Mouse (Mus musculus) lung, postnatal 0 days (tissue): ENCODE measurements around the gene Vps13a. TPM values are rescaled to one million over a fixed set of nuclear protein-coding genes. Genes with fewer than 3 reads are reported as not detected.

Experiments used
- ATAC-seq: fragments of 200-750 bp; cut with Nextera tagmentation; 2 replicates; pipeline ENCODE4 v1.8.0; 2017; ENCODE audit warnings: moderate library complexity
- DNase-seq: peaks from one replicate; pipeline ENCODE4 v3.0.0-alpha.2; 2016; ENCODE audit warnings: low spot score
- H3K27ac ChIP-seq: fragments of 300-500 bp; sonication (generic); 2 replicates; pipeline ENCODE4 v1.5.1; 2014; ENCODE audit warnings: antibody characterized with exemption, mild to moderate bottlenecking, low read length, mixed read lengths
- H3K27me3 ChIP-seq: fragments of 300-500 bp; sonication (generic); replicated peaks from 2 replicates; pipeline ENCODE4 v1.6.1; 2014; ENCODE audit warnings: low read length, mixed read lengths; ENCODE audit not compliant: insufficient read depth
- H3K36me3 ChIP-seq: fragments of 300-500 bp; sonication (generic); 2 replicates; pipeline ENCODE4 v1.6.1; 2014; ENCODE audit warnings: low read length, mixed read lengths; ENCODE audit not compliant: insufficient read depth
- H3K4me1 ChIP-seq: fragments of 300-500 bp; sonication (generic); 2 replicates; pipeline ENCODE4 v1.6.1; 2014; ENCODE audit warnings: antibody characterized with exemption, low read depth, low read length, mixed read lengths; ENCODE audit not compliant: insufficient read depth
- H3K4me2 ChIP-seq: fragments of 300-500 bp; sonication (generic); replicated peaks from 2 replicates; pipeline ENCODE4 v1.6.1; 2014; ENCODE audit warnings: low read depth, mild to moderate bottlenecking, low read length, moderate library complexity, mixed read lengths
- H3K4me3 ChIP-seq: fragments of 300-500 bp; sonication (generic); 2 replicates; pipeline ENCODE4 v1.5.1; 2014; ENCODE audit warnings: low read depth, low read length
- H3K9ac ChIP-seq: fragments of 300-500 bp; sonication (generic); replicated peaks from 2 replicates; pipeline ENCODE4 v1.6.1; 2014; ENCODE audit warnings: low read depth, mild to moderate bottlenecking
- H3K9me3 ChIP-seq: fragments of 300-500 bp; sonication (generic); 2 replicates; pipeline ENCODE4 v1.6.1; 2016; ENCODE audit warnings: low read length, mixed read lengths
- CTCF ChIP-seq: IDR thresholded peaks from 2 replicates; pipeline ENCODE4 v1.5.1; 2016; ENCODE audit warnings: antibody characterized with exemption, mild to moderate bottlenecking
- EP300 ChIP-seq: IDR thresholded peaks from 2 replicates; pipeline ENCODE4 v1.6.1; 2016; ENCODE audit warnings: antibody characterized with exemption, mild to moderate bottlenecking, control low read depth
- WGBS: fragments of 180-500 bp; shearing (Covaris S2); extraction: QIAGEN DNeasy Blood & Tissue Kit; methylation state at CpG from one replicate; pipeline ENCODE4 v1.1.7; 2014; 5-methylcytosine and 5-hydroxymethylcytosine counted together
- polyA plus RNA-seq: library from polyadenylated mRNA; unstranded; fragments of >200 nt; fragmentation: Nextera tagmentation; extraction: Ambion mirVana; gene quantifications from 2 replicates; pipeline ENCODE4 v1.2.1, GENCODE M21; 2015

Gene Vps13a
- polyA plus RNA-seq = 8.2 and 10.6 TPM in 2 replicates

GRCm38 (mm10) chr19:16780790-16781384 lies at the start of gene Vps13a:
Gene Vps13a (minus strand): TSS chr19:16780933.
- WGBS = under 1% methylated on average over 65 of the region's 67 CpGs
- H3K27ac ChIP-seq = peak within 1 kb of the TSS; percentile 47; the same call in 1 of the 2 replicates

GRCm38 (mm10) chr19:16827657-16828056 lies 46.9 kb upstream of the Vps13a start:
- WGBS = 62% methylated on average over 5 of the region's 5 CpGs
- Histone ChIP-seq H3K4me1 (no peaks in the 10 kb centered on the region), H3K27me3 (no peaks in the 10 kb centered on the region), H3K4me2 (no peak overlapping the region), H3K27ac (no peak overlapping the region), H3K4me3 (no peak overlapping the region), H3K9ac (no peak overlapping the region), H3K9me3 (no peaks in the 10 kb centered on the region), H3K36me3 (no peaks in the 10 kb centered on the region)
- TF ChIP-seq EP300 (no peak), CTCF (no peak)
- ATAC-seq (no peak), DNase-seq (no peak)

More at GRCm38 (mm10) chr19:16780790-16781384, at the start of gene Vps13a:
- Histone ChIP-seq H3K9ac (peak within 1 kb of the TSS; percentile 48), H3K4me1 (peaks cover 4% of the 10 kb centered on the region; the same call in 1 of the 2 replicates), H3K9me3 (no peaks in the 10 kb centered on the region), H3K4me2 (peak within 1 kb of the TSS; percentile 95), H3K36me3 (no peaks in the 10 kb centered on the region), H3K27me3 (no peaks in the 10 kb centered on the region), H3K4me3 (peak within 1 kb of the TSS; percentile 69)
- peak; percentile 99 for ATAC-seq
- peak; percentile 99 for DNase-seq
- no peak for TF ChIP-seq EP300
- no peak for TF ChIP-seq CTCF

- TF ChIP-seq CTCF (no peak), EP300 (no peak)
- no peak for ATAC-seq
- Histone ChIP-seq H3K4me3 (no peak overlapping the region), H3K4me2 (no peak overlapping the region), H3K9ac (no peak overlapping the region), H3K27ac (no peak overlapping the region), H3K27me3 (no peaks in the 10 kb centered on the region), H3K36me3 (no peaks in the 10 kb centered on the region), H3K9me3 (no peaks in the 10 kb centered on the region), H3K4me1 (no peaks in the 10 kb centered on the region)
- no peak for DNase-seq
- 45% methylated on average over 5 of the region's 5 CpGs for WGBS
Observed at GRCm38 (mm10) chr19:16825228-16825627, 44.5 kb upstream of the Vps13a start.

- 19% methylated on average over 5 of the region's 5 CpGs for WGBS
Observed at GRCm38 (mm10) chr19:16814848-16815247, 34.1 kb upstream of the Vps13a start.

GRCm38 (mm10) chr19:16813306-16813705 lies 32.6 kb upstream of the Vps13a start:
- H3K4me1 ChIP-seq = no peaks in the 10 kb centered on the region; the same call in 1 of the 2 replicates
- no peak overlapping the region for H3K4me2 ChIP-seq
- H3K27me3 ChIP-seq = no peaks in the 10 kb centered on the region
- 70% methylated on average over 7 of the region's 7 CpGs for WGBS
- DNase-seq (no peak), ATAC-seq (no peak)
- H3K9ac ChIP-seq = no peak overlapping the region
- no peak overlapping the region for H3K4me3 ChIP-seq
- TF ChIP-seq CTCF (no peak), EP300 (no peak)
- no peaks in the 10 kb centered on the region for H3K9me3 ChIP-seq
- H3K27ac ChIP-seq = no peak overlapping the region
- no peaks in the 10 kb centered on the region for H3K36me3 ChIP-seq

More at GRCm38 (mm10) chr19:16814848-16815247, 34.1 kb upstream of the Vps13a start:
- ATAC-seq (no peak), DNase-seq (no peak)
- Histone ChIP-seq H3K36me3 (no peaks in the 10 kb centered on the region), H3K9ac (no peak overlapping the region), H3K4me3 (no peak overlapping the region), H3K9me3 (no peaks in the 10 kb centered on the region), H3K27ac (no peak overlapping the region), H3K4me2 (no peak overlapping the region), H3K4me1 (no peaks in the 10 kb centered on the region; the same call in 1 of the 2 replicates), H3K27me3 (no peaks in the 10 kb centered on the region)
- no peak for TF ChIP-seq EP300
- no peak for TF ChIP-seq CTCF

GRCm38 (mm10) chr19:16812072-16812608 lies 31.4 kb upstream of the Vps13a start:
- Histone ChIP-seq H3K9me3 (no peaks in the 10 kb centered on the region), H3K27ac (no peak overlapping the region), H3K4me1 (no peaks in the 10 kb centered on the region; the same call in 1 of the 2 replicates), H3K4me2 (no peak overlapping the region), H3K27me3 (no peaks in the 10 kb centered on the region), H3K4me3 (no peak overlapping the region), H3K9ac (no peak overlapping the region), H3K36me3 (no peaks in the 10 kb centered on the region)
- no peak for DNase-seq
- ATAC-seq = no peak
- TF ChIP-seq EP300 (no peak), CTCF (no peak)
- WGBS = 85% methylated on average over 8 of the region's 8 CpGs
